Mouse (Mus musculus): Measurements from ENCODE around the gene Enpp6. TPM values are rescaled to one million over a fixed set of nuclear protein-coding genes. Genes with fewer than 3 reads are reported as not detected.

The Enpp6 gene
- polyA plus RNA-seq, 1 experiment = 185 TPM

- Histone ChIP-seq H3K27ac (ENCODE audit: insufficient read depth, low read depth, low read length) (no peak overlapping the region), H3K4me3 (ENCODE audit: insufficient read depth, low read depth, low read length) (no peak overlapping the region), H3K36me3 (ENCODE audit: control insufficient read depth, insufficient read depth, low read length) (no peaks in the 10 kb centered on the region), H3K4me1 (ENCODE audit: control insufficient read depth, insufficient read depth, low read length) (no peaks in the 10 kb centered on the region), H3K27me3 (replicated peaks; ENCODE audit: control insufficient read depth, insufficient read depth, low read length) (no peaks in the 10 kb centered on the region)
- TF ChIP-seq CTCF (conservative IDR thresholded peaks at IDR 0.05; ENCODE audit: insufficient read depth, insufficient read length, low read depth, low read length) (no peak), POLR2A (IDR thresholded peaks at IDR 0.05; ENCODE audit: low read depth, low read length) (no peak)
- 89% methylated on average over 4 of the region's 4 CpGs for WGBS
- DNase-seq = no peak
Observed at GRCm38 (mm10) chr8:47024612-47025011, 37.9 kb downstream of the Enpp6 start.

DNA sequence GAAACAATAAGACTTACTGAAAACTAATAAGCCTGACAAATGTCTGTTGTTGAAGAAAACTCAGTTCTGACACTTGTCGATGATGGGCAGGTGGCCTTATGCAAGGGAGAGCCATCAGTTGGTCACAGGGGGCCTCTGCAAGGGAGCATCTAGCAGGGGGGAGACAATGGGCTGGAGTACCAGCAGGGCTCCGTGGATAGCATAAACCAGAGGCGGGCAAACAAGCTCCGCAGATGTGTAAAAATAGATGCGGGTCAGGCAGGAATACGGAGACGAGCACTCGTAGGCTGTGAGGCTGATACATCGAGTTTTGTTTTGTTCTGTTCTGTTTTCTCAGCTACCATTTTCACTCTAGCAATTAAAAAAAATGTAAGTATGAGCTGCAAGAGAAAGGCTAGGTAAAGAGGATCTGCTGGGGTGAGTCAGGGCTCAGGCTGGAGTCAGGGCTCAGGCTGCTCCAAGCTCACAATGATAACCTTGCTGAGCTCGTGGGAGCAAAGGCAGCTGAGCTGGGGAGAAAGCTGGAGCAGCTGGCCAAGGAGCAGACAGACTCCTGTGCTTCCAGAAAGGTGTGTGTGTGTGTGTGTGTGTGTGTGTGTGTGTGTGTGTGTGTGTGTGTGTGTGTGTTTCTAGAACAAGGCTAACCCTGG is 40.3 kb downstream of the Enpp6 start:
- H3K27me3 ChIP-seq (replicated peaks; ENCODE audit: control insufficient read depth, insufficient read depth, low read length) = no peaks in the 10 kb centered on the region
- no peaks in the 10 kb centered on the region for H3K36me3 ChIP-seq (ENCODE audit: control insufficient read depth, insufficient read depth, low read length)
- TF ChIP-seq CTCF (conservative IDR thresholded peaks at IDR 0.05; ENCODE audit: insufficient read depth, insufficient read length, low read depth, low read length) (no peak), POLR2A (IDR thresholded peaks at IDR 0.05; ENCODE audit: low read depth, low read length) (no peak)
- H3K4me3 ChIP-seq (ENCODE audit: insufficient read depth, low read depth, low read length) = no peak overlapping the region
- no peak for DNase-seq
- H3K27ac ChIP-seq (ENCODE audit: insufficient read depth, low read depth, low read length) = no peak overlapping the region
- 88% methylated on average over 10 of the region's 10 CpGs for WGBS
- H3K4me1 ChIP-seq (ENCODE audit: control insufficient read depth, insufficient read depth, low read length) = no peaks in the 10 kb centered on the region

DNA sequence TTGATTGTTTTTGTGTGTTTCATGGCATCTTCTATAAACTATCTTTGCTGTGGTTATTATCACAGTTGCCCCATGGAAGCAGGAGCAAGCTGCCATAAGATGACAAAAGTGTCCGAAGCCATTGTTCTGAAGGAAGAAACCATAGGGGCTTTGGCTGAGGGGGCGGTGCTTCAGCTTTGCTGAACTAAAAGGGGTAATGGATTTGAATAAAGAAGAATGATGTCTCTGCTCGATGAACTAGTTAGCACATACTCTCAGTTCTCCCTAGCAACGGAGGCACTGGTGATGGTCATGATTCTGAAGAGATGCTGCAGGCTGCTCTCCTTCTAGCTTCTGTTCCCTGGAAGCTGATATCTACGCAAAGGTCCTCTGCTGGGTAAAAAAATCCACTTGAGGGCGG is 41.8 kb downstream of the Enpp6 start:
- Histone ChIP-seq H3K27ac (ENCODE audit: insufficient read depth, low read depth, low read length) (no peak overlapping the region), H3K36me3 (ENCODE audit: control insufficient read depth, insufficient read depth, low read length) (no peaks in the 10 kb centered on the region), H3K4me1 (ENCODE audit: control insufficient read depth, insufficient read depth, low read length) (no peaks in the 10 kb centered on the region), H3K4me3 (ENCODE audit: insufficient read depth, low read depth, low read length) (no peak overlapping the region), H3K27me3 (replicated peaks; ENCODE audit: control insufficient read depth, insufficient read depth, low read length) (no peaks in the 10 kb centered on the region)
- TF ChIP-seq POLR2A (IDR thresholded peaks at IDR 0.05; ENCODE audit: low read depth, low read length) = no peak
- TF ChIP-seq CTCF (conservative IDR thresholded peaks at IDR 0.05; ENCODE audit: insufficient read depth, insufficient read length, low read depth, low read length) = no peak
- 89% methylated on average over 6 of the region's 6 CpGs for WGBS
- no peak for DNase-seq

DNA sequence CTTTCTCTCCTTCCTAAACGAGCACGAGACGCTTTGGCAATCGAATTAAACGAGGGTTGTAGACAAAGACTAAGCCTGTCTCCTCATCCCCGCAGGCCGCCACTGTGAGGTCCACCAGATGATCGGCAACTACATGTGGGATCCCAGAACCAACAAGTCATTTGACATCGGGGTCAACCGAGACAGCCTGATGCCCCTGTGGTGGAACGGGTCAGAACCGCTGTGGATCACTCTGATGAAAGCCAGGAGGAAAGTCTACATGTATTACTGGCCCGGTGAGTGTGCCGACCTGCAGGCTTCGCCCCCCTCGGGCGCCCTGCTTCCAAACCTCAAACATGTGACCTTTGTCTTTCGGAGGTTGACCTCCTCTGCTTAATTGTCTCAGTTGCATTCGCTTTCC is 43.6 kb downstream of the Enpp6 start:
- no peak overlapping the region for H3K4me3 ChIP-seq (ENCODE audit: insufficient read depth, low read depth, low read length)
- no peaks in the 10 kb centered on the region for H3K27me3 ChIP-seq (replicated peaks; ENCODE audit: control insufficient read depth, insufficient read depth, low read length)
- H3K4me1 ChIP-seq (ENCODE audit: control insufficient read depth, insufficient read depth, low read length) = no peaks in the 10 kb centered on the region
- H3K36me3 ChIP-seq (ENCODE audit: control insufficient read depth, insufficient read depth, low read length) = no peaks in the 10 kb centered on the region
- TF ChIP-seq POLR2A (IDR thresholded peaks at IDR 0.05; ENCODE audit: low read depth, low read length) (no peak), CTCF (conservative IDR thresholded peaks at IDR 0.05; ENCODE audit: insufficient read depth, insufficient read length, low read depth, low read length) (no peak)
- no peak overlapping the region for H3K27ac ChIP-seq (ENCODE audit: insufficient read depth, low read depth, low read length)
- no peak for DNase-seq
- WGBS = 94% methylated on average over 19 of the region's 19 CpGs

- TF ChIP-seq POLR2A (IDR thresholded peaks at IDR 0.05; ENCODE audit: low read depth, low read length) (no peak), CTCF (conservative IDR thresholded peaks at IDR 0.05; ENCODE audit: insufficient read depth, insufficient read length, low read depth, low read length) (no peak)
- no peaks in the 10 kb centered on the region for H3K4me1 ChIP-seq (ENCODE audit: control insufficient read depth, insufficient read depth, low read length)
- H3K27ac ChIP-seq (ENCODE audit: insufficient read depth, low read depth, low read length) = no peak overlapping the region
- H3K27me3 ChIP-seq (replicated peaks; ENCODE audit: control insufficient read depth, insufficient read depth, low read length) = no peaks in the 10 kb centered on the region
- H3K36me3 ChIP-seq (ENCODE audit: control insufficient read depth, insufficient read depth, low read length) = no peaks in the 10 kb centered on the region
- 86% methylated on average over 7 of the region's 7 CpGs for WGBS
- DNase-seq = no peak
- no peak overlapping the region for H3K4me3 ChIP-seq (ENCODE audit: insufficient read depth, low read depth, low read length)
Observed at GRCm38 (mm10) chr8:47032081-47032480, 45.4 kb downstream of the Enpp6 start.

GRCm38 (mm10) chr8:47033976-47034375 is 47.3 kb downstream of the Enpp6 start:
- TF ChIP-seq CTCF (conservative IDR thresholded peaks at IDR 0.05; ENCODE audit: insufficient read depth, insufficient read length, low read depth, low read length) (no peak), POLR2A (IDR thresholded peaks at IDR 0.05; ENCODE audit: low read depth, low read length) (no peak)
- no peaks in the 10 kb centered on the region for H3K27me3 ChIP-seq (replicated peaks; ENCODE audit: control insufficient read depth, insufficient read depth, low read length)
- H3K36me3 ChIP-seq (ENCODE audit: control insufficient read depth, insufficient read depth, low read length) = no peaks in the 10 kb centered on the region
- H3K27ac ChIP-seq (ENCODE audit: insufficient read depth, low read depth, low read length) = no peak overlapping the region
- WGBS = 77% methylated on average over 4 of the region's 4 CpGs
- no peak overlapping the region for H3K4me3 ChIP-seq (ENCODE audit: insufficient read depth, low read depth, low read length)
- no peaks in the 10 kb centered on the region for H3K4me1 ChIP-seq (ENCODE audit: control insufficient read depth, insufficient read depth, low read length)
- no peak for DNase-seq

- Histone ChIP-seq H3K27me3 (replicated peaks; ENCODE audit: control insufficient read depth, insufficient read depth, low read length) (no peaks in the 10 kb centered on the region), H3K27ac (ENCODE audit: insufficient read depth, low read depth, low read length) (no peak overlapping the region), H3K36me3 (ENCODE audit: control insufficient read depth, insufficient read depth, low read length) (no peaks in the 10 kb centered on the region), H3K4me3 (ENCODE audit: insufficient read depth, low read depth, low read length) (no peak overlapping the region), H3K4me1 (ENCODE audit: control insufficient read depth, insufficient read depth, low read length) (no peaks in the 10 kb centered on the region)
- WGBS = 63% methylated on average over 8 of the region's 8 CpGs
- TF ChIP-seq POLR2A (IDR thresholded peaks at IDR 0.05; ENCODE audit: low read depth, low read length) = no peak
- TF ChIP-seq CTCF (conservative IDR thresholded peaks at IDR 0.05; ENCODE audit: insufficient read depth, insufficient read length, low read depth, low read length) = no peak
- no peak for DNase-seq
Observed at GRCm38 (mm10) chr8:47036501-47036900, 49.8 kb downstream of the Enpp6 start.

All from kidney, adult 2 months (tissue).